Mouse (Mus musculus): ENCODE results near the gene Myh10.

The Myh10 gene

DNA sequence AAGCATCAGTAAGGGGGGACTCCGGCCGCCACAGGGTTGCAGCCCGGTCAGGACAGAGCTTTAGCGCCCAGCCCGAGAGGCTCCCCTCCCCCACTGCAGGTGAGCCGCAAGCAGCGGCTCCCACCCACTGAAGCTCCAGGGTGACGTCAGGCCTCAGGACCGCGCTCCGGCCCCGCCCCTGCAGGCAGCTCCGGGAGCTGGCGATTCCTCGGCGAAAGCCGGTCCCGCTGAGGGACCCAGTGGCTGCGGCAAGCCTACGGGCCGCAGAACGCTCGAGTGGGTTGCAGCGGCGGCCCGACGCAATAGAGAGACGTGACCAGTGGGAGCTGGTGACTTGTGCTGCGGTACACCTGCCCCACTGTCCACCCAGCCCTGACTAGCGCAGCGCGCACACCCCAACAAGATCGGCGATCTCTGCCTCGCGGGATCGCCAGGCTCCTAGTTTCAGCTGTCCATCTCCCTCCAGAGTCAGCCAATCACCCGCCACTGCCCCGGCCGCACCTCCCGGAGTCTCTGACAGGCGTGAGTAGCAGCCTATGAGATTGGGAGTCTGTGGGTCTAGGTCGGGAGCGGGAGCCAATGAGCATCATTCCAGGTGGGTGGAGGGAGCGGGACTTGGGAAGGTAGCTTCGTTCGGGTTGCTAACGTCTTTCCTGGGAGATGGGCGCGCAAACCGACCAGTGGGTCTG lies at the start of gene Myh10:
TSS of gene Myh10 (plus strand) at position 239 of the 689 bp plus-strand sequence.
- DNase-seq: peak; percentile 86 to 89

DNA sequence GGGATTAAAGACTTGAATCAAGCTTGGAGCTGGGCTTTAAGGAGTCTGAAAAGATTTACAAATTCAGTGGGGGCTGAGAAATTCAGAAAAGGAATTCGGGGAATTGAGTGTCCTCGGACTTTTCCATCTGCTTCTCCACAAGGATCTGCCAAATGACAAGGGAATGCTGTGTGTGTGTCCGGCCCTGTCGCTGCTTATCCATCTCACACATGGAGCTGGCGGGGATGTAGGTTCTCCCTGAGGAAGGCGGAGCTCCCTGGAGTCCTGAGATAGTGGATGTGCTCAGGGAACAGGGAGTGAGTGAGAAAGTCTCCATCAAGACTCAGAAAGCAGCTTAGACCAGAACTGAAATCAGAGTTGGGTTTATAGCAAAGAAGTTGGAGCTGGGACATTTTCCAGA lies 46.6 kb upstream of the Myh10 start:
- DNase-seq: no peak

DNA sequence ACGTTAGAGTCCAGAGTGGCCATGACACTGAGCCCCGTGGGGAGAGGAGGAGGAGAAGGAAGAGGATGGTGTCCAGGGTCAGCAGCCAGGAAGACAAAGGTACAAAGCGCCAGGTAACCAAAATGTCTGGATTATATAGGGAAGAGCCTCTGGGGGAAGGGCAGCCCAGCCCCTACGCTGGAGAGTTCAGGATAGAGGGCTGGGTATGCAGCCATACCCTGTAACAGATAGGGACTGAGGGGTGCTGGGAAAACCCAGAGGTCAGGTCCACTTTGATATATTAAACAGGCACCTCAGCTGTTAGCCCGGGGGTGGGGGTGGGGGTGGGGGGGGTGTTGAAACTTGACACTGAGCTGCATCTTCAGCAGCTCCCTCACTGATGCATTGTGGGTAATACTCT lies 43.6 kb upstream of the Myh10 start:
- no peak for DNase-seq

DNA sequence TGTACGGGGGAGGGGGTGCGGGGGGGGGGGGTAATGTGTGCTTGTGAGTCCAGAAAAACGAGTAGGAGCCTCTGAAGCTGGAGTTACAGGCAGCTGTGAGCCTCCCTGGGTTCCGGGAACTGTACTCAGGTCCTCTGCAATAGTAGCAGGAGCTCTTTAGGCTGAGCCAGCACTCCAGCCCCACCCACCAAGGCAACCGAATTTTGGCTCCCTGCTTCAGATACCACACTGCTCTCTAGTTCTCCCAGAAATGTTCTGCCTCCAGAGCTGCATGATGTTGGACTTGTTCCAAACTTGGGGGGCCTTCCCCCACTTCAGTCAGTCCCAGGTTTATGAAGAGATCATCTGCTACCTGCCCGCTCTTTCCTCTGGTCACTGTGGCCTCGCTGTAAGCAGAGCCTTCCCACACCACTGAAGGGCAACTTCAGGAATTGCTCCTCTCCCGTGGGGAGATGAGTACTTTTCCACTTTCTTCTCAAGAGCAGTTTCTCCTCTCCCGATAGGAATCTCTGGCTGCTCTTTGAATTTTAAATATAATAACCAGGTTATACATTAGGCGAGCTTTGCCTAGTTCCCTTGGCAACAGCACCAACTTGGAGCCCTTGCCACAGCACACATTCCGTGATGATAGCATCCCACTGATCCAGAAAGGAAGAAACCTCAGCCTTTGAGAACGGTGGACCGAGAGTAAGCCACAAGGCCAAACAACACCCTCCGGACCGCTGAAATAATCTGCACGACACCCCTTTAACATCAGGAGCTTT lies 42.8 kb upstream of the Myh10 start:
- DNase-seq: no peak

DNA sequence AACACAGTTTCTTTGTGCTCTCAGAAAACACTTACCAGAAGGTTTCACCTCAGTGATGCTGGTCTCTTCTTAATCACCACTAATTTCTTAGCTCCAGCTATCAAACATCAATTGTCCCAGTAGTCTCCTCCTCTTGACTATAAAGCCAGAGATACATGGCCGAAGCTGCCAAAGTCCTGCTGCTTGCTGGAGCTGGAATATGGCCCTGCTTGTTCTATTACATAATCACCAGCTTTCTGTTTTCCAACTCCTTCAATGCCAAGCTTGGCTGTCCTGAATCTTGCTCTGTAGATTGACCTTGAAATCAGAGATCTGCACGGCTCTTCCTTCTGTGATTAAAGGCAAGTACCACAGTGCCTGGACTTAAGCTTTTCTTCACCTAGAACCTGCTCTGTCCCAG lies 39.8 kb upstream of the Myh10 start:
- DNase-seq: no peak

DNA sequence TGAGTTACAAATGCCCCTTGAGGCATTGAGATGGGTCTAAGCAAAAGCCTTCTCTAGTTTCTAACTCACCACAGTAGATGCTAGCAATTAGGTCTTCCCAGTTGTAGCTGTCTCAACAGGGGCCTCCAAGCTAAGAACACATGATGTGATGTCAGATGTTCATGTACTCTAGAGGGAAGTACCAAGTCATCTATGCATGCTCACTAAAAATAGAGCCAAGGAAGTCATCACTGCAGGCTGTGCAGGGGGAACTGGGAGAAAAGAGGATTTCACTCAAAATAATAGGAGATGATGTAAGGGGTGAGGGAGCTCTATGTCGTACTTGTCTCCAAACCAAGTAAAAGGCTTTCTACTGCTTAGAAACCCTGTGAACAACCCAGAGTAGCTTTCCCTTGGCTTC lies 35.8 kb upstream of the Myh10 start:
- DNase-seq: no peak

DNA sequence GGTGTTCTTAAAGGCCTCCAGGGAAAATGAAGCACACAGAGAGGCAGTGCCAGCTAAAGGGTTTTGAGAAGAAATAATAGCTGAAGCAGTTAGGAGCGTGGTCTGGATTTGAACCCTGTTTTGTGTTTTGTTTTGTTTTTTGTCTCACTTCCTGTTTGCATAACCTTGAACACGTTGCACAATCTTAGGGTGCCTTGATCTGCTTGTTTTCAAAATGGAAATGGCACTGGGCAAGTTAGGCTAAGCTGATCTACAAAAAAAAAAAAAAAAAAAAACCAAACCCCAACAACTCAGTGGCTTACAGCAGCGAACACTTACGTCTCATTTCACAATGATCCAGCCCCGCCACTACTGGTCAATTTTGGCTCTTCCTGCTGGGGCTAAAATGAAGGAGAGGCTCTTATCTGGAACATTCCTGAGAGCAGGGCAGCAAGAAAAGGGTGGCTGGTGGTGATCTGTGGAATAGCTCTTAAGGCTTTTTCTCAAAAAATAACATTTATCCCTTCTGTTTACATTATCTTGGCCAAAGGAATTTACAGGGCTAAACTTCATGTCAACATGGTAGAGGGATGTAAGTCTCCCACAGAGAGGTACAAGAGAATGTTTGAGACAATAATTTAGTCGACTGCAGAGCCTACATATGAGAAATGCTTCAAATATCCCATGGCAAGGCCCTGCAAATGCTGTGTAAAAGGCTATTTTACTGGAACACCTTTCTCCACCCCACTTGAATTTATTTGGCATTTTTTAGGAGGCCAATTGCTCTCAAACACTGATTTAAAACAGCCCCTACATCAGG lies 34.3 kb upstream of the Myh10 start:
- DNase-seq: no peak

DNA sequence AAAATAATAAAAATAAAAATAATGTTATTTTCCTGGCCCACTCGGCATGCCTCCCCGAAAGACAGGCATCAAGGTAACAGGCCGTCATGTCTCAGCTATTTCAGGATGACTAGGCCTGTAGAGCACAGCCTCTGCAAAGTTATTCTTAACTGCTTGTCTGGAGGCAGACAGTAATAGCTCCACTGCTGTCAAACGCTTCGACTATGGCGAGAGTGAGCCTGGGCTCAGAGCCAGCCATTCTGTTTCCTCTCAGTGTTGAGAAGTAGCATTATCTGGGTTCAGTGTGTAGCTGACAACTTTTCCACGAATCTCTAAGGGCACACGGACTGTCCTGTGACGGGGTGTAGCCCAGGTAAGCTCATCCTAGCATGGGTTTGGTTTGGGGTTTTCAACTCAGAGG lies 33.5 kb upstream of the Myh10 start:
- no peak for DNase-seq

DNA sequence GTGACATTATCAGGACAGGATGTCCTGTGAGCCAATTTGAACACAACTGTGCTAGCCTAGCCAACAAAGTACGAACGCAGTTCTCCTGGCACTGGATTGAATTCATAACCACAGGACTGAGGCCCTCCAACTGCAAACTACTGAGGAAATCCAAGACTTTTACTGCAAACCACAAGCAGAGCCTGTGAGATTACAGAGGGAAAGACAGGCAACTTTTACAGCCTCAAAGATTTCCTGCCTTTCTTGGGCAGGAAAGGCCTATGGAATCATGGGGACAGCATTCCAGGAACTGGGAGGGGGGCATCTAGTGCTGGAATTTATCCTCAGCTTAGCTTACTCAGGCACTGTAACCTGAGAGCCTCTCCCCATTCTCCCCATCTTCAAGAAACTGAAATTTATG lies 26.0 kb upstream of the Myh10 start:
- DNase-seq: no peak

DNA sequence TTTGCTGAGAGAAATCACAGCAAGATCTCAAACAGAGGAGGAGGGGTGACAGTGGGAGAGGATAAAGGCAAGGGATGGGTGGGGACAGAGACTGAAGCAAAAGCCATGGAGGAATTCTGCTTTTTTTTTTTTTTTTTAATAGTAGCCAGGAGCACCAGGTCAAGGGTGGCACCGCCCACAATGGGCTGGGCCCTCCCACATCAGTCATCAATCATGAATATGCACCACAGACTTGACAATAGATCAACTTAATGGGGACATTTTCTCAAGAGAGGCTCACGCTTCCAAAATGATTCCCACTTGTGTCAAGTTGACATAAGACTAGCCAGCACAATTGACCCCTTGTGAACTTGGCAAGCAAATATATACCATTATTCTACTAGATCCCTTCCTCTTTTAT lies 25.1 kb upstream of the Myh10 start:
- no peak for DNase-seq

DNA sequence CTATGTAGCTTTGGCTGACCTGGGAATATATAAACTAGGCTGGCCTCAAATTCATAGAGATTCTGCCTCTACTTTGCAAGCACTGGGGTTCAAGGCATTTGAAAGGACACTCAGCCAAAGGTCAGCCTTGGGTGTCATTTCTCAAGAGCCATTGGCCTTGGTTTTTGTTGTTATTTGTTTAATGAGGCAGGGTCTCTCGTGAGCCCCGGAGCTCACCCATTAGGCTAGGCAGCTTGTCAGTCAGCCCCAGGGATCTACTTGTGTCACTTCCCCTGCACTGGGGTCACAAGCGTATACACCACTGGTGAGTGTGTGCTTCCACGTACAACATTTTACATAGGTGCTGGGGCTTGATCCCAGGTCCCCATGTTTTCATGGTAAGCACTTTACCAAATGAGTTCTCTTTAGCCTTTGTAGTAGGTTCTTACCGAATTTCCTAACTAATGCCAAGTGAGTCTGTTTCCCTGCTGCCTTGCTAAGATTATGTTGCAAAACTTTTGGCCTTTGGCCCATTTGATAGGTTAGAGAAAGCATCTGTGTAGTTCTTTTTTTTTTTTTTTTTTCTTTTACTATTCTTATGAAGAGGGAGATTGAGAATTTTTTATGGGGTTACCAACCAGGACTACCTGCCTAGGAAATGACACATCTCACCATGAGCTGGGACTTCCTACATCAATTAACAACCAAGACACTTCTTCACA lies 18.9 kb upstream of the Myh10 start:
- no peak for DNase-seq

DNA sequence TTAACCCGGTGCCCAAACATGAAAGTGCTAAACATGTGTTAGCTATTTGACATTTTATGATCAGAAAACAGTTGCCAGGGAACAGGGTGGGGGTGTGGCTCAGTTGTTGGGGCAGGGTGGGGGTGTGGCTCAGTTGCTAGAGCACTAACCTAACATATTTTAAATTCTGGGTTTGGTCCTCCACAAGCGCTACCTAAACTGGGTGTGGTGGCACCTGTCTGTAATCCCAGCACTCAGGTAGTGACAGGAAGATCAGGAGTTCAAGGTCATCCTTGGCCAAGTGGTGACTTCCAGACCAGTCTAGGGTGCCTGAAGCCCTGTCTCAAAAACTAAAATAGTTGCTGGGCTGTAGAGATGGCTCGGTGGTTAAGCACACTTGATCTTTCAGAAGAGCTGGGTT lies 17.3 kb upstream of the Myh10 start:
- no peak for DNase-seq

DNA sequence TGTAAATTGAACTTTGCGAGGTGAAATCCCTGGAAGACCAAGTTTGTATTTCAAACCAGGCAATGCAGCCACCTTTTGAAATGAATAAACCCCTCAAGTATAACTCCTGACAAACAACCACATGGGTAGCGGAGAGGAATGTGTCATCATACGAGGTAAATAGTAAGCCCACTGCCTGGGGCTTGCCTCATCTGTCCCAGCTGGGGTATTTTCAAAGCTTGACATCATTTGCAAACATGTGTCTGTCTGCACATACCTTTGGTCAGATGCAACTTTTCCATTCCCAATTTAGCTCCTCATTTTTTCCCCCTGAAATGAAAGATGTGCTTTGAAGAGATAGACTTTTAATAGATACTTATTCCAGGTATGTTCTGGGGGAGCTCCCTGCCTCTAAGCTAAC lies 16.7 kb upstream of the Myh10 start:
- no peak for DNase-seq

DNA sequence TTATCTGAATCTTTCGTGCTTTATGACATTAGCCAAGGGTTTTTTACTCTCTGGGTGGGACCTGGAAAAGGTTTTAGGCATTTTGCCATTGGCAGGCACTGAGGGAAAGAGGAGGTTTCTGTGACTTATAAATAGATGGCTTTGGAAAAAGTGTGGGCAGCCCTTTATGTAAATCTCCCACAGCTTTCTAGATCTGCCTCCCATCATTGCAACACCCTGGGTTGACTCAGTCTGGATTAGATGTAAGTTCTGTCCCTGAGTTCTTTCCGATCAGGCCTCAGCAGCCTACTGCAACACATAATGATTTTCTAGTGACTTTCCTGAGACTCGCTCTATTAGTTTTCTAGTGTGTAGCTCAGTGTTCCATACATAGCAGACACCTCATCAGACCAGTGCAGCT lies 16.1 kb upstream of the Myh10 start:
- no peak for DNase-seq

DNA sequence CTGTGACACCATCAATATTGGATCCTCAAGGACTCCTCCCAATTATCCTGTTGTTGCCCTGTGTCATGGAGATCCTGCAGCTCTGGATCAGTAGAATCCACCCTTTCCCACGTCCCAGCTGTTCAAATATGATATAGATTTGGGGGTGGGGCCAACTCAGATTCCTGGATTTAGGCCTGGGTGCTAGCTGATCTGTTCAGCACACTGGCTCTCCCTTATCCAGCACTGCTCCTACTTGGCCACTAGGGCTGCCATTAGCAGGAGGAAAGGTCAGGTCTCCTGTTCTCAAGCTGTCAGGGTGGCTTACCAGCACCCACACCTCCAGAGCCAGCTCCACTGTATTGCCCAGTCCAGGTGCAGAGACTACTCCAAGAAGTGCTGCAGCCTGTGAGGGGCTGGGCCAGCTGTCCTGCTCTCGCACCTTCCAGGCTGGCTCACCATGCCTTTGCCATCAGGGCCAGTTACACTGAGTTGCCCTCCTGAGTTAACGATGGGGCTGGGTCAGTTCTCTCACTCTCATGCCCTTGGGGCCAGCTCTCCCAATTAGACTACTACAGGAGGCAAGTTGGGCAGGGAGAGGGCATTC lies 10.0 kb upstream of the Myh10 start:
- no peak for DNase-seq

DNA sequence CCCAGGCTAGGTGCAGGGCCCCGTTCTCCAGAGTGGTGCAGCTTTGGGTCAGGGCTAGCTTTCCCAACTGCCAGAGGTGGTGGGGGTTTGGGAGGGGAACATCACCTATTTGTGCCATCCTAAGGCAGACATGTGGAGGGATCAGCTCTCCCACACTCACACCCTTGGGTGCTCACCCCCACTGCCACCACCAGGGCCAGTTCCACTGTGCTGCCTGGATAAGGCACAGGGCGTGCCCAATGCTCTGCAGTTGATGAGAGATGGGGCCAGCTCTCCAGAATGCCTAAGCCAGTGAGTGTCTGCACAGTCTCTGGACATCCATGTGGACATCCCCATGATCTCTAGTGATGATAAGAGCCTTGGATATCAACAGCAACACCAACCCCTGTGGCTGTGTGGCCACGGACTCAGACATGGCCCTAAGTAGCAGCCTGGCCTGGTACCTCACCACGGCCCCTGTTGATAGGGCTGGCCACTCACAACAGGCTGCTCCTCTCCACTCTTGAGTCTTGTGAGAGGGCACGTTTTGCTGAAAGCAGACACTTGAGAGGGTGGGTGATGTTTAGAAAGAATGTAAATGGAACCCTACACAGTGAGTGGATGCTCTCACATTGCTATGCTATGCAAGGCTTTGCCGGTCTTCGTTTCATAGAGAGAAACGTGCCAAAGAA lies 9.1 kb upstream of the Myh10 start:
- no peak for DNase-seq

DNA sequence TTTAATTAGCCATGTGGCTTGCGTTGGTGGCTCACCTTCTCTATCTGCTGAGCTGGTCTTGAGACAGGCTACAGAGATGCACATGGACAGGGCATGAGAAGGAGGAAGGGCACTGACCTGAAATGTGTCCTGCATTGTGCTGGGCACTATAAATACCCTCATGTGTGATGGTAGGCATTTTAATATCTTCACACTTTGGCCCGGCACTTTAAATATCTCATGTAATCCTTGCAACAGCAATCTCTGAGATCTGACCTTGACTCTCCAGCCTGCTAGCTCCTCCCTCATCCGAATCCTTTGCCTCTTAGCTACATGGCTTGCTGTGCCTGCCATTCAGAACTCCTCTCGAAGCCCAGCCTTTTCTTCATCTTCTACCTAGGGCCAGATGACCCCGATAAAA lies 5.4 kb upstream of the Myh10 start:
- no peak for DNase-seq

DNA sequence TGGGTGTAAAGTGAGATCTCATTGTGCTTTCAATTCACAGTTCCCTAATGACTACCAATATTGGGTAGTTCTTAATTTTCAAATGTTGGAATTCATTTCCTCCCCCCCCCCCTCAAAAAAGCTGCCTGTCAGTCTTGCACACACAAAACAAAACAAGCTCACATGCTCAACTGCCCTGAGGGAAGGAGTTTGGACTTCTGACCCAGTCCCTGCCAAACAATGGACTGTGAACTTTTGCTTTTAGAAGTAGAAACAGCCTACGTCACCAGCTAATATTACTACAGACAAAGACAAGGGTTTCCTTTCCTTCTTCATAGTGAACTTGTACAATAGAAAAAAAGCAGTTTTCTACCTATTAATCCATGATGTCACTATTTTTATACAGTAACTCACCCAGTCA lies 2.1 kb upstream of the Myh10 start:
- DNase-seq: no peak

DNA sequence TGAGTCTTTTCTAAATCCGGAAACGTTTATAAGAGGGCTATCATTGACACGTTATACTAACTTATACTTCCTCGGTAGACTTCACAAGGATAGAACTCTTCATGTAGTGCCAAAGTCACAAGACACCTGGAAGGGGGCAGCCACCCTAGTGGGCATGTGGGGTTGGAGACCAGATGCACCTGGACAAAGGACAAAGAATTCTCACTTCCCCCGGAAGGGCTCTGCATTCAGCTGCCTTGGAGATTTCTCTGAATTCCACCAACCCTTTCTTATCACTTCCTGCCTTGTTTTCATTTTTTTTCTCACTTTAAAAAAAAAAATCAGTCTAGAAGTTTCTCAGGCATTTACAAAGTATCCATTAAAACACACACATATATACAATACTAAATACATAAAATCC lies 894 bp upstream of the Myh10 start:
- DNase-seq: no peak

DNA sequence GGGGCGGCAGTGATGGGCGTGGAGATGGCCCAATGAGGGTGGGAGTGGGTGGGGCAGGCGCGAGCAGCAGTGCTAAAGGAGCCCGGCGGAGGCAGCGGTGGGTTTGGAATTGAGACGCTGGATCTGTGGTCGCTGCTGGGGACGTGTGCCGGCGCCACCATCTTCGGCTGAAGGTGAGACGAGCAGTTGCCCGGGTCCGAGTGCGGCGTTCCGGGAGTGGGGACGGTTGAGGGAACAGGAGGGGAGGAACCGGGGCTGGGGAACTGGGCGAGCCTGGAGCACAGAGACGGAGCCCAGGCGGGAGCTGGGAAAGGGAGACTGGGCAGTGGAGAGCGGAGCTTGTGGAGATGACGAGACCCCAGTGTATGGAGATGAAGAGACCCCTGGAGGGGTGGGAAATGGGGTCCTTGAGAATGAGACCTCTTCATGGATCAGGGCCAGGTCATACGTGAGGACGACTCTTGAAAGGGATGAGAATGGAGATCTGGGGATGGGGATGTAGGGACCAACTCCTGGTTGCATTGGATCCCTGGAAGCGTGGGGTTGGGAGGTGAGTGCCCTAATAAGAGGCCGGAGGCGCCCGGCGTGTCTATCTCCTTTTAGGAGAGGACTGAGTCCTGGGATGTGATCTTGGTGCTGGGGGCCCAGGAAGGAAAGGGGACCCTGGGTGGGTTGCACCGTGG lies 792 bp downstream of the Myh10 start:
- DNase-seq: no peak

DNA sequence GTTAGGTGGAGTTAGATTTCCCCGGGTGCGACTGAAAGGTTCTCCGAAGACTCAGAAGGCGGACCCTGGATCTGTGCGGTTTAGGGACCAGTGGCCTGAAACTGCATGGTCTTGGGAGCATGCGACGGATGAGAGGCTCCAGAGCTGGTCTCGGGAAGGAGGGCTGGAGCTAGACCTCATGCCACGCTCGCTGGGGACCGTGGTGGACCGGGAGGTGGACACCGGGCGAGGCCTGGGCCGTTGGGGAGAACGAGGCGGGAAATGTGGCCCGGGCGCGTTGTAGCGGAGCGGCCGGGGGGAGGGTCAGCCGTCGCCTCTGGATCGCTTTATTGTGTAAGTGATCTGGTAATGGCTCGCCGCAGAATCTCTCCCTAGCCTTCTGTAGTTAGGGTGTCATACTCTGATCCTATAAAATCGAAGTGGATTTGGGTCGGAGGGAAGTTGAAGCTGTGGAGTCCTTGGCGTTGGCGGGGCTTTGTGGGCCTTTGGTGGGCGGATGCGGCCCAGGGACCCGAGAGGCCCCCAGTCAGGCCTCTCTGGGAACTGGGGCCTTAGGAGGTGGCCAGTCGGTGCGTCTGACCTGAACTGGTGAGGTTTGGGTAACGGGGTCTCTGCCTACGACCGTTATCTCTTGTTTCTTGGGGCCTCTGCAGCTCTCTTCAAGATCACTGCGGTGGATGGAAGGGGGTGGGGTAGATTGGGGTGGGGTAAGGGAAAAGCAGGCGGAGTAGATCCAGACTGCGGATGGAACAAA lies 1.5 kb downstream of the Myh10 start:
- DNase-seq: no peak
